20 mouse cellular contexts compared by ENCODE assay signal in the genomic region with DNA sequence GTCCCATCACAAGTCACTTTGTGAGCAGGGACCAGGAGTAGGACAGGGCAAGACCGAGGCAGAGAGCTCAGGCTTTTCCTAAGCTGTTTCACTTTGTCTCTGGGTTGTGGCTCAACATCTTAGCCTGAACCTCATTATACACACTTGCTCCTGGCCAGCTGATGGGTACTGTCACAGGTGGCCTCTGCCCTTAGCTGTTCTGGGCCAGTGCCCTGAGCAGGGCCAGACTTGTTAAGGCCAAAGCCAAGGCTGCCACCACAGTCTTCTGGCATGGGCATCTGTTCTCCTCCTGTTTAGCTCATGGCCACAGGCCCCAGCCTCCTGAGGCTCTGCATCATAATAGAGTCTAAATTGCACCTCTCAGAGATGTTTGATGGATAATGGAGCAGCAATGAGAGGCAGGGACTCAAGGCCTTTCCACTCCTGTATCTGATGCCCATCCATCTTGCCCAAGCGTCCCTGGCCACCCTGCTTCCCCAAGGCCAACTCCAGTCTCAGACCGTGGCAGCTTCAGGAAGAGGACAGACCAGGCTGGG. TPM values are rescaled to one million over a fixed set of nuclear protein-coding genes. Genes with fewer than 3 reads are reported as not detected.
DNase-seq lines count a peak whose midpoint lies in the region; ATAC-seq lines count a peak whose summit lies in the region.
"Had no signal": no experiment of that assay in that cellular context is flagged by ENCODE, and none has a peak within 500 bp of the region (broad histone marks: within the 10 kb centered on the region; RNA-seq: fewer than 3 reads in every experiment).

No protein-coding gene starts in this region.

- 76% methylated on average over 3 of the region's 3 CpGs for WGBS in hindbrain, embryonic 10.5 days
- 68% methylated on average over 3 of the region's 3 CpGs for WGBS in hindbrain, embryonic 16.5 days

- peak; percentile 58 for DNase-seq in adrenal gland, adult 8-10 months
- no peak for DNase-seq in adrenal gland, postnatal 4 days (ENCODE audit: low spot score in 2 of 2)
- no peak for DNase-seq in hindbrain, embryonic 10.5 days (ENCODE audit: low spot score)
- DNase-seq in MN1 (ENCODE audit: low spot score) = peak; percentile 44
- DNase-seq in adrenal gland, postnatal 36 days = peak; percentile 35 to 36
- DNase-seq in frontal cortex, postnatal 10 days (ENCODE audit: low spot score in 2 of 2) = no peak
- DNase-seq: cerebellum, adult 18-20 months; cerebellum, adult 9-11 months; cerebellum, postnatal 36 days; gastrocnemius, postnatal 14 days; heart, adult 11 months; heart, postnatal 36 days; kidney, adult 2 months had no signal

- peaks cover 12% of the 10 kb centered on the region; the same call in 1 of the 2 replicates for H3K36me3 ChIP-seq in hindbrain, embryonic 10.5 days
- no peaks in the 10 kb centered on the region for H3K36me3 ChIP-seq in hindbrain, embryonic 16.5 days (ENCODE audit: control insufficient read depth, insufficient read depth, low read length)
- H3K36me3 ChIP-seq: heart, embryonic 13.5 days had no signal

- no peak for ATAC-seq in hindbrain, embryonic 16.5 days
- ATAC-seq: forebrain, embryonic 14.5 days; intestine, embryonic 16.5 days had no signal

- peaks cover 61% of the 10 kb centered on the region for H3K27me3 ChIP-seq in hindbrain, embryonic 10.5 days (ENCODE audit: insufficient read depth, poor library complexity, severe bottlenecking)
- H3K27me3 ChIP-seq in hindbrain, embryonic 16.5 days (replicated peaks; ENCODE audit: control insufficient read depth, insufficient read depth, low read length) = peaks cover 10% of the 10 kb centered on the region

- H3K4me2 ChIP-seq in hindbrain, embryonic 16.5 days (ENCODE audit: low read length) = no peak overlapping the region
- H3K4me2 ChIP-seq: embryonic facial prominence, embryonic 13.5 days; heart, embryonic 13.5 days; hindbrain, embryonic 14.5 days had no signal

- H3K4me3 ChIP-seq in hindbrain, embryonic 10.5 days = no peak overlapping the region
- no peak overlapping the region for H3K4me3 ChIP-seq in hindbrain, embryonic 16.5 days (ENCODE audit: low read length)
- H3K4me3 ChIP-seq: embryonic facial prominence, embryonic 13.5 days; heart, embryonic 13.5 days had no signal

- H3K9ac ChIP-seq in hindbrain, embryonic 16.5 days (ENCODE audit: low read depth, low read length) = no peak overlapping the region
- H3K9ac ChIP-seq: embryonic facial prominence, embryonic 13.5 days; heart, embryonic 13.5 days; hindbrain, embryonic 14.5 days had no signal

- H3K27ac ChIP-seq in hindbrain, embryonic 10.5 days = peak overlapping the region; percentile 23
- H3K27ac ChIP-seq in hindbrain, embryonic 16.5 days (ENCODE audit: low read depth, low read length) = no peak overlapping the region
- H3K27ac ChIP-seq: embryonic facial prominence, embryonic 13.5 days; heart, embryonic 13.5 days; hindbrain, embryonic 14.5 days had no signal

- H3K9me3 ChIP-seq in hindbrain, embryonic 10.5 days = no peaks in the 10 kb centered on the region
- no peaks in the 10 kb centered on the region for H3K9me3 ChIP-seq in hindbrain, embryonic 16.5 days (ENCODE audit: control insufficient read depth, low read length)
- H3K9me3 ChIP-seq: embryonic facial prominence, embryonic 13.5 days; heart, embryonic 13.5 days had no signal

- peaks cover 77% of the 10 kb centered on the region for H3K4me1 ChIP-seq in hindbrain, embryonic 10.5 days (replicated peaks)
- H3K4me1 ChIP-seq in hindbrain, embryonic 16.5 days (ENCODE audit: control insufficient read depth, insufficient read depth, low read depth, low read length) = peaks cover 26% of the 10 kb centered on the region

RNA-seq across cellular contexts. Expression of a gene that starts 5.8 kb away (rescaled TPM):
- 10 to 100 TPM in 2 of 4 experiments, 1 to 10 TPM in 2; 2.9 to 27.5 (median 14.8) TPM for total RNA-seq in adrenal gland, adult 8-10 months (2022)
- total RNA-seq in adrenal gland, postnatal 4 days (2021) = 1 to 10 TPM; 3.8 to 5.9 TPM
- polyA plus RNA-seq in hindbrain, embryonic 10.5 days (2016; fragmentation: Nextera tagmentation; extraction: Ambion mirVana) = 3.1 and 4.0 TPM in 2 replicates
- 8.8 and 11.3 TPM in 2 replicates for polyA plus RNA-seq in hindbrain, embryonic 16.5 days (2015; fragmentation: Nextera tagmentation; extraction: Ambion mirVana)
- 1 to 10 TPM; 1.3 to 4.0 TPM for total RNA-seq in adrenal gland, postnatal 36 days (2021)
- total RNA-seq: CH12.LX had no signal

RNA-seq across cellular contexts. Expression of a gene that starts 43.1 kb away (rescaled TPM):
- total RNA-seq in adrenal gland, adult 8-10 months (2022) = 10 to 100 TPM; 27.7 to 64.8 (median 40.3) TPM
- 10 to 100 TPM; 32.4 to 35.0 TPM for total RNA-seq in adrenal gland, postnatal 4 days (2021)
- polyA plus RNA-seq in hindbrain, embryonic 10.5 days (2016; fragmentation: Nextera tagmentation; extraction: Ambion mirVana) = 2.9 and 3.4 TPM in 2 replicates
- polyA plus RNA-seq in hindbrain, embryonic 16.5 days (2015; fragmentation: Nextera tagmentation; extraction: Ambion mirVana) = 6.3 and 7.1 TPM in 2 replicates
- 10 to 100 TPM; 52.5 to 66.7 TPM for total RNA-seq in adrenal gland, postnatal 36 days (2021)
- total RNA-seq: CH12.LX had no signal

RNA-seq across cellular contexts. Expression of a gene that starts 59.9 kb away (rescaled TPM):
- 100 to 1,000 TPM; 129 to 273 (median 162) TPM for total RNA-seq in adrenal gland, adult 8-10 months (2022)
- total RNA-seq in adrenal gland, postnatal 4 days (2021) = 100 to 1,000 TPM; 115 to 117 TPM
- polyA plus RNA-seq in hindbrain, embryonic 10.5 days (2016; fragmentation: Nextera tagmentation; extraction: Ambion mirVana) = 372 and 451 TPM in 2 replicates
- 214 and 236 TPM in 2 replicates for polyA plus RNA-seq in hindbrain, embryonic 16.5 days (2015; fragmentation: Nextera tagmentation; extraction: Ambion mirVana)
- 100 to 1,000 TPM; 149 to 281 TPM for total RNA-seq in adrenal gland, postnatal 36 days (2021)

Comparison
In these comparisons a context has a peak if more than half of its experiments do, and no peak if none do; other contexts are left out.
1. DNase-seq: peak in adrenal gland, adult 8-10 months (single experiment), MN1 (single experiment) and adrenal gland, postnatal 36 days (2 of 2); none in adrenal gland, postnatal 4 days (0 of 2), hindbrain, embryonic 10.5 days (single experiment) and frontal cortex, postnatal 10 days (0 of 2).